Mouse (Mus musculus) c-Kit-positive CD71-negative TER-119-negative erythroid progenitor cells, embryonic 14.5 days (primary cell): ENCODE measurements around the gene Olfr1453.
"Not testable (repeated sequence)": the region's sequence is repeated elsewhere in the genome, so short reads cannot be mapped to it uniquely, and the experiment has no call there.

Experiments
- DNase-seq: peaks from one replicate; pipeline ENCODE4 v3.0.0-alpha.2; 2013; ENCODE audit warnings: low read depth

Gene Olfr1453

GRCm38 (mm10) chr19:13028227-13028626 is at the start of gene Olfr1453:
Olfr1453 (minus strand) TSS chr19:13028327.
- DNase-seq, result no peak

- no peak for DNase-seq
Measured at GRCm38 (mm10) chr19:13060310-13060709, 32.2 kb upstream of the Olfr1453 start, which contains the start of gene Olfr1454. Olfr1454 (plus strand) TSS chr19:13060610.

- DNase-seq, result no peak
Measured at GRCm38 (mm10) chr19:12994714-12995113, 33.4 kb downstream of the Olfr1453 start, which contains the start of gene Olfr1451. Olfr1451 (plus strand) TSS chr19:12995014.

GRCm38 (mm10) chr19:12992316-12992715 is 35.8 kb downstream of the Olfr1453 start:
- DNase-seq, result not testable (repeated sequence)
